Mouse (Mus musculus): ENCODE measurements around the gene Chst11.

- TF ChIP-seq CTCF (IDR thresholded peaks at IDR 0.05; ENCODE audit: borderline replicate concordance, insufficient read depth, low read depth, low read length) (no peak), POLR2A (IDR thresholded peaks at IDR 0.05; ENCODE audit: borderline replicate concordance, insufficient read depth, low read length) (no peak)
Measured at GRCm38 (mm10) chr10:82974201-82974600, 11.1 kb upstream of the Chst11 start.
